Mouse (Mus musculus) granulocyte monocyte progenitor cell, adult 5-6 weeks (primary cell): ENCODE measurements around the gene Abcg8. TPM values are rescaled to one million over a fixed set of nuclear protein-coding genes. Genes with fewer than 3 reads are reported as not detected.

ENCODE experiments used
- ATAC-seq: replicated peaks from 2 replicates; pipeline ENCODE4 v1.8.0; 2016; ENCODE audit warnings: mild to moderate bottlenecking, moderate TSS enrichment, inconsistent platforms; ENCODE audit not compliant: poor library complexity, severe bottlenecking
- total RNA-seq, 2 experiments: library from RNA; stranded (forward) in 1 of 2; stranded (reverse) in 1 of 2; fragments of 200-712, 200-1000 nt in 1 of 2; fragments of >200 nt in 1 of 2; fragmentation: Nextera tagmentation in 1 of 2; gene quantifications; 2 replicates each; pipeline ENCODE4 v1.2.3; 2014 to 2017

The Abcg8 gene
- total RNA-seq, 2 experiments from 2014 or later: not detected

DNA sequence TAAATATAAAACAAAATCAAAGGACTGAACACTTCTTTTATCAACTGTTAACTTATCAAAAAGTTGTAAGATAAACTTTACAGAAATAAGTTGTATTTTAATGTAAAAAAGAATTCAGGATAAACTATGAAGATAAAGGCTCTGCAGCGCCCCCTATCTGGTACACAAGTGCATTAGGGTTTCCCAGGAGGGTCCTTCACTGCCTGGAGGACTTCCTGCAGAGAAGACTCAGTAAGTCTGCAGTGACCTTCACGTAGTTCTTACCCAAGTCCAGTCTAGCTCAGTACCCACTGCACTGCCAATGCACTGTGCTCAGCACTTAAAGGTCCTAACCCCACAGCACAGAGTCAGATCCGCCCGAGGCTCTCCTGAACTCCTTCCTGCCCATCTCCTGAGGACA, 31.3 kb downstream of the Abcg8 start:
- no peak for ATAC-seq

DNA sequence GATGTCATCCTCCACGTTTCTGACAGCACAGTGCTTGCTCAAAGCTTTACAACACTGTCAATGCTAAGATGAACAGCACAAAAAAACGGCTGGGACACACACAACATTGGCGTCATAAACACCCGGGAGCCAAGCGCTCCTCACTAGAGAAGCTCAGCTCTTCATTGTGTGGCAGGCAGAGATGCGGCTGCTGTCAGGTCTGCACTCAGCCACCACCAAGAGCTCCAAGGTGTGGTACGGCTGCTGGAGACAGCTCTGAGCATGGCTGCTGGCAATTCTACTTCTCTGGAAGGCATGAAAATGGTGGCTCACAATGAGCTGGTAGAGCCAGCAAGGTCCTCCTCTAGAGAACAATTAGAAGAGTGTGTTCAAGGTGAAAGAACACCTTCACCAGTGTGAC, 32.7 kb downstream of the Abcg8 start:
- ATAC-seq: no peak

GRCm38 (mm10) chr17:84709403-84709851, 33.3 kb downstream of the Abcg8 start:
- no peak for ATAC-seq

DNA sequence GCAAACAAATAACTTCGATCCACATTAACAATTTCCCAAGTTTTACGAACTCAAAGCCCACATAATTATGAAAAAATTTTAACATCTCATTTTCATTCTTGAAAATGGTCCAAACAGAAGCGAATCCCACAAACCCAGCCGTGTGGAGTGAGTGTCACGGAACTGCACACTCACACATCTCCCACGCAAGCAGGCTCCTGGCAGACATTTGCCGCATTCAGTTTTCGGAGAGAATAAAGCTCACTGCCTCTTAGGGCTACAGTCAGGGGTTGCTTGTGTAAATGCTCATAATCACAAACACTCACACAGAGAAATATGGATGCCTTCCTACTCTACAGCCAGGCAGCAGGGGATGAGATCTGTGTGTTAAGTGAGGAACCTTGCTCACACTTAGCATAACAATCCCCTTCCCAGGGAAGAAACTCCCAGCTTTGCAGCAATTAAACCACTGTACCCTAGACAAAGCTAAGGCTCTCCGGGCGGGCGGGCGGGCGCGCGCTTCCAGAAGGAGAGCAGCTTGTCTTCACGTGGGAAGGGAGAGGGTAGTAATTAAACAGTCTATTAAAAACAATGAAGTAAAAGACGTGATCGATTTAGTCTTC, 37.6 kb downstream of the Abcg8 start:
- ATAC-seq: no peak

GRCm38 (mm10) chr17:84714930-84715329, 38.8 kb downstream of the Abcg8 start:
- ATAC-seq: no peak

DNA sequence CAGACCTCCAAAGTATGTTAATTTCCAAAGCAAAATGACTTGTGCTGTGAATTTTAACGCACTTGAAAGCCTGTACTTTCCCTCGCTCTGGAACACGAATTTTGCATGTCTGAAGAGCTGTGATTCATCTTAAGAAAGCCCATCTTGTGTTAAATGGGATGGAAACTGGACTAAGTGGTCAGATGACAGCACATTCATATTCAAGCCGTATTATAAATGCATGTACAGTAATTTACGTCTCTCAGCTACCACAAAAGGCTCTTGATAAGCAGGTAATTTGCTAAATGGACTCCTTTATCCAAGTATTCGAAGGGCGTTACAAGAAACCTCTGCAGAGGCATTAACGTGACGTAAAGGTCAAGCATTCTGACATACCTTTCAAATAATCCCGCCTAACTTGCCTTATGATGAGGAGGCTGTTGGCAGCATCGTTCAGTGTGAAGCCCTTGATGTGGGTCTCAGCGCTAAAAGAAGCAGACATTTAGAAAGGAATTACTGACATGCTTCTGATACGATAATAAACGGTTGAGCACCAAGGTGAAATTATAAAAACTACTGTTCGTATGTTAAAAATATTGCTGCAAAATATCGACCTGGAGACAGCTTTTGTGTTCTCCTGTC, 40.3 kb downstream of the Abcg8 start:
- ATAC-seq: no peak

GRCm38 (mm10) chr17:84717416-84717815, 41.3 kb downstream of the Abcg8 start:
- no peak for ATAC-seq

- ATAC-seq: peak; percentile 40
Observed at GRCm38 (mm10) chr17:84719105-84719504, 43.0 kb downstream of the Abcg8 start.

- ATAC-seq: no peak
Observed at GRCm38 (mm10) chr17:84724028-84724427, 47.9 kb downstream of the Abcg8 start.

GRCm38 (mm10) chr17:84725163-84725562, 49.1 kb downstream of the Abcg8 start:
- no peak for ATAC-seq

DNA sequence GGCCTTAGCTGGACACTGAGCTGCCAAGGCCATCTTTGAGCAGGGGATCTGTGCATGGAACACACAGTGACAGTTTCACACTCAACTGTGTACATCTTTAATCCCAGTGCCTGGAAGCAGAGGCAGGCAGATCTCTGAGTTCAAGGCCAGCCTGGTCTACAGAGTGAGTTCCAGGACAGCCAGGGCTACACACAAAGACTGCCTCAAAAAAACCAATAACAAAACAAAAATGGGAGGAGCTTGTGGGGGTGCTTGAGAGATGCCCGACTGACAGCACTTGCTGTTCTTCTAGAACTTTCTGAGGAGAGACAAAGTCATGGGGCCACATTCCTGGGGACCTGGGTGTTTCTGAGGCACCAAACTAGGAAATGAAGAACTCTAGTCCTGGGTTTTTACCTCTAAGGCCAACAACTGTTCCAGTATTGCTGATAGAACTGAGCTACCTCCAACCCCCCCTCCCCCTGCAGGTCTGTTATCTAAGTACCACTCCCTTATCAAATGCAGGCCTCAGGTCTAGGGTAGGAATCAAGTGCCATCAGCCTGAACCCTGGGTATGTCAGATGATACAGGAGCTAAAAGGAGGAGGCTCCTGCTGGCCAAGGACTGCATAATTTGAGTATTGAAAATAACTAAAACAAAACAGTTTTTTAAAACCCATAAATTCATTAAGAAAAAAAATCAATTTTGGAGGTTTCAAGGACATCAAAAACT, 52.3 kb downstream of the Abcg8 start:
- no peak for ATAC-seq

DNA sequence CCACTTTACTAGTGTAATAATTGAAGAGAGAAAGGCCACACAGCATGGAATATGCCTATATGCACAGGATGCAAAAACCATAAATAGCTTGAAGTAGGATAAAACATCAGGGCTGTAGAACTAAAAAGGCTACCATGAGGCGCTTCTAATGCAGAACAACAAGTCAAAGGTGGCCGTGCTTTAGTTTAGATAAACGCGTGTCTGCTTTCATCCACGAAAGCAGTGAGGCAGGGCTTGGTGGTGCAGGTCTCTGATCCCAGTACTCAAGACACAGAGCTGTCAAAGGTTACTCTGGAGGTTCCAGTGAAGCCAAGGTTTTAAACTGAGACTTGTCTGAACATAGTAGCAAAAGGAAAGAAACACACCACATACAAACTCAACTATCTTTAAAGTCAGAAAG, 53.0 kb downstream of the Abcg8 start:
- no peak for ATAC-seq

GRCm38 (mm10) chr17:84731361-84731760, 55.3 kb downstream of the Abcg8 start:
- no peak for ATAC-seq

DNA sequence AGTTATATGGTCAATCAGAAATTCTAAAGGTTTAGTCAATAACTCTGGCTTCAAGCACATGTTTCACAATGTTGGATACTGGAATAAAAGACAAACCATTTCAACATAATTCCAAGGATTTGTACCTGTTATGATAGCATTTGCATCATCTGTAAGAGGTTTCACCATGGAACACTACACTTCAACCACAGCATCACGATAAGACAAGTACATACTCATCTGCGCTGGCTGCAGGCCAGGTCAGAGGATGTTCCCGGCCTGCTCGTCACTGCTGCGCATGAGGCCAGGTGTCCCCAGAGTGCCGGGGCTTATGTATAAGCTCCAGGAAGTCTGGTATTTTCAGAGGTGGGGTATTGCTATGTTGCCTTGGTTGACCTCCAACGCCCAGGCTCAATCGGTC, 56.5 kb downstream of the Abcg8 start:
- ATAC-seq: no peak

DNA sequence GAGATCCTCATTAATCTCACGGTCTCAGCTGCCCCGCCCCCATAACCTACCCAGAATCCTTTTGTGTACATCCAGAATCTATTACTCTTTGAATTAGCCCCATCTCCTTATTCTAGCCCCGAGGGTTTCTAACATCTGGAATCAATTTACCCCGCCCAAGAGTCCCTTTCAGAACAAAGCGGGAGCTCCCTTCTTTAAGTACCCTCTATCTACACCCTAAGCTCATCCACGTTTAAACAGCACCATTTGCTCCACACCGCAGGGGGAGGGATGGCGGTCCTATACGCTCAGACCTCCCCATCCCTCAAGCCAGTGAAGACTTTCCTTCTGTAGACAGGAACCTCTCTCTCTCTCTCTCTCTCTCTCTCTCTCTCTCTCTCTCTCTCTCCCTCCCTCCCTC, 60.6 kb downstream of the Abcg8 start:
- ATAC-seq: no peak

DNA sequence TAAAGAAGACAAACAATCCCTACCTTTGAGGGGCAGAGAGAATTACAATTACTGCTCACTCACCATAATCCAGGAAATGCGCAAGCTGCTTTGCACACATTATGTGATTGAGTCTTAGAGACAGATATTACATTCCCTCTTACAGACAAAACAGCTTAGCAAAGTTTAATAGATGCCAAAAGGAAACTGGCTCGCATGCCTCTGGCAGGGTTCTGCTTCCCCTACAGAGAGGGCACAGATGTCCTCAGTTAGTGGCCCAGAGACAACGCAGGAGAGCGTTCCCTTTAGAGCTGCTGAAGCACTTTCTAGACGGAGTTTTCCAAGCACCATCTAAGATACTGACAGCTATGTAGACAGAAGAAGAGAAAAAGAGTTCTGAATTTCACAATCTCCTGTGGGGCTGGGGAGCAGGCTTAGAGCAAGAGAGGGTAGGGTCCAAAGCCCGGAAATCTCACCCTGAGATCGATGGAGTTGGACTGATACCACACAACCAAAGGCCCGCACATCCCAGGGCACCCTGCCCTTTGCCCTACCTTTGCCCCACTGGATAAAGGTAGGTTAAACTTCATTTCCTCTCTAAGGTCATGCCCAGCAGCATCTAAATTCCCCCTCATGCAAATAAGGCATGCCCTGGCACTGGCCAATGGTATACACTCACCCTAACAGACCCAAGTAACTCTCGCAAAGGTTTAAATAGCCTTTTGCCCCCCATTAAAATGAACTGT, 62.1 kb downstream of the Abcg8 start:
- no peak for ATAC-seq

GRCm38 (mm10) chr17:84744256-84744655, 68.2 kb downstream of the Abcg8 start:
- no peak for ATAC-seq

GRCm38 (mm10) chr17:84745001-84745400, 68.9 kb downstream of the Abcg8 start:
- ATAC-seq: no peak

GRCm38 (mm10) chr17:84747212-84747611, 71.1 kb downstream of the Abcg8 start:
- no peak for ATAC-seq

DNA sequence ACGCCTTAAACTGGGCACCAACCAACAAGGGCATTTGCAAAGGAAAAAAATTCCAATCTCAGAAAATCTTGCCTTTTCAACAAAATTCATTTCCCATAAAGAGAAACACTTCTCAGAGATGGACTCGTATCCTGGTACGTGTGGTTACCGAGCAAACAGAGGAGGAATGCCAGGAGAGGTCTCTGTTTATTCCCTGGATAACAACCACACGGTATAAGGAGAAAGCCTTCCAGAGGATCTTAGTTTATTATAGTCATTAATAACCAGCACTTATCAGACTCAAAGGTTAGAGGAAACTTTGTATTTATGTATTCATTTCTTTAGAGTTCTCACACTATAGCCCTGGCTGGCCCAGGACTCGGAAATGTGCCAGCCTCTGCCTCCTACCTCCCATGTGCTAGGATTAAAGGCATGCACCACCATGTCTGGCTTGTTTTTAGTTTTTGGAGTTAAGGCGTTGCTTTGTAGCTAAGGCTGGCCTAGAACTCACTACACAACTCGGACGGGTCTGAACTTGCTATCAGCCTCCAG, 72.1 kb downstream of the Abcg8 start:
- ATAC-seq: no peak

- no peak for ATAC-seq
Observed at GRCm38 (mm10) chr17:84749297-84749696, 73.2 kb downstream of the Abcg8 start.
